Mouse (Mus musculus) embryonic facial prominence, embryonic 14.5 days (tissue): Measurements from ENCODE around the gene Ints5. TPM values are rescaled to one million over a fixed set of nuclear protein-coding genes. Genes with fewer than 3 reads are reported as not detected.

ENCODE experiments used
- ATAC-seq: fragments of 200-750 bp; cut with Nextera tagmentation; 2 replicates; pipeline ENCODE4 v1.8.0; 2017; ENCODE audit warnings: low read depth, moderate number of reproducible peaks, moderate TSS enrichment
- DNase-seq: peaks from one replicate; pipeline ENCODE4 v3.0.0-alpha.2; 2015; ENCODE audit warnings: low spot score
- H3K27ac ChIP-seq: fragments of 300-500 bp; sonication (generic); replicated peaks from 2 replicates; pipeline ENCODE4 v1.5.1; 2014; ENCODE audit warnings: low read depth, mild to moderate bottlenecking, low read length, moderate library complexity
- H3K27me3 ChIP-seq: fragments of 300-500 bp; sonication (generic); replicated peaks from 2 replicates; pipeline ENCODE4 v1.6.1; 2014; ENCODE audit warnings: low read length; ENCODE audit not compliant: control insufficient read depth, insufficient read depth
- H3K36me3 ChIP-seq: fragments of 300-500 bp; sonication (generic); 2 replicates; pipeline ENCODE4 v1.6.1; 2014; ENCODE audit warnings: low read length, mixed read lengths; ENCODE audit not compliant: control insufficient read depth, insufficient read depth
- H3K4me1 ChIP-seq: fragments of 300-500 bp; sonication (generic); 2 replicates; pipeline ENCODE4 v1.6.1; 2014; ENCODE audit warnings: antibody characterized with exemption, low read length; ENCODE audit not compliant: control insufficient read depth, insufficient read depth
- H3K4me2 ChIP-seq: fragments of 300-500 bp; sonication (generic); 2 replicates; pipeline ENCODE4 v1.6.1; 2014; ENCODE audit warnings: low read depth, mild to moderate bottlenecking, low read length, moderate library complexity, mixed read lengths
- H3K4me3 ChIP-seq: fragments of 300-500 bp; sonication (generic); 2 replicates; pipeline ENCODE4 v1.5.1; 2014; ENCODE audit warnings: low read depth, mild to moderate bottlenecking, low read length
- H3K9ac ChIP-seq: fragments of 300-500 bp; sonication (generic); 2 replicates; pipeline ENCODE4 v1.6.1; 2014; ENCODE audit warnings: low read depth, mild to moderate bottlenecking, low read length, moderate library complexity, mixed read lengths
- H3K9me3 ChIP-seq: fragments of 300-500 bp; sonication (generic); 2 replicates; pipeline ENCODE4 v1.6.1; 2016; ENCODE audit warnings: low read length; ENCODE audit not compliant: control insufficient read depth
- WGBS: fragments of 180-500 bp; shearing (Covaris S2); extraction: QIAGEN DNeasy Blood & Tissue Kit; methylation state at CpG from one replicate; pipeline ENCODE4 v1.1.7; 2014; 5-methylcytosine and 5-hydroxymethylcytosine counted together
- polyA plus RNA-seq: library from polyadenylated mRNA; unstranded; fragments of >200 nt; fragmentation: Nextera tagmentation; extraction: Ambion mirVana; gene quantifications from 2 replicates; pipeline ENCODE4 v1.2.1, GENCODE M21; 2014

Gene Ints5
- polyA plus RNA-seq, 1 experiment from 2014 or later = 34.8 TPM

DNA sequence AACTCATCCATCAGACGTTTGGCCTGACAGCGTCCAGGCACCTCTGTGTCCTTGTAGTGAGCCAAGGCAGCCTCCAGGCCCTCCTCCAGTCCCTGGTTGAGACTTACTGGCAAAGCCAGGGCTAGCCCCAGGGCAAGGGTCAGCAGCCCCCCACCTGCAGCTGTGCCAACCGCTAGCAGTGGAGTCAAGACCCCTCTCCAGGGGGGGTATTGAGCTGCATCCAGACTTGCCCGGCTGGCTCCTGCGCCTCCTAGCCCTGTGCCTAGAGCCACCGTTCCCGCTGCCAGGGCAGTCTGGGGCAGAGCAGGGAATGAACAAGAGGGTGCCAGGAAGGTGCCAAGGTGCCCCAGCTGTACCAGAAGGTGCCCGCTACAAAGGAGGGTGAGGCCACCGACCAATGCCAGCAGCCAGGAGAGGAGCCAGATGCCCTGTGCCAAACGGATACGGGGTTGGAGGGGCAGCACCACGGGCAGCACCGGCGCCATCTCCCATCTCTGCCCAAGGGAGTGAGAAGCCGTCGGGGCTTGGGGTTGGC lies 36.0 kb downstream of the Ints5 start:
- Histone ChIP-seq H3K4me1 (no peaks in the 10 kb centered on the region), H3K9me3 (no peaks in the 10 kb centered on the region), H3K4me2 (peak overlapping the region; percentile 78), H3K4me3 (peak overlapping the region; percentile 80), H3K27ac (no peak overlapping the region), H3K9ac (peak overlapping the region; percentile 86), H3K27me3 (no peaks in the 10 kb centered on the region), H3K36me3 (peaks cover 50% of the 10 kb centered on the region)
- no peak for DNase-seq
- 32% methylated on average over 7 of the region's 16 CpGs for WGBS
- peak; percentile 26; the same call in 1 of the 2 replicates for ATAC-seq

DNA sequence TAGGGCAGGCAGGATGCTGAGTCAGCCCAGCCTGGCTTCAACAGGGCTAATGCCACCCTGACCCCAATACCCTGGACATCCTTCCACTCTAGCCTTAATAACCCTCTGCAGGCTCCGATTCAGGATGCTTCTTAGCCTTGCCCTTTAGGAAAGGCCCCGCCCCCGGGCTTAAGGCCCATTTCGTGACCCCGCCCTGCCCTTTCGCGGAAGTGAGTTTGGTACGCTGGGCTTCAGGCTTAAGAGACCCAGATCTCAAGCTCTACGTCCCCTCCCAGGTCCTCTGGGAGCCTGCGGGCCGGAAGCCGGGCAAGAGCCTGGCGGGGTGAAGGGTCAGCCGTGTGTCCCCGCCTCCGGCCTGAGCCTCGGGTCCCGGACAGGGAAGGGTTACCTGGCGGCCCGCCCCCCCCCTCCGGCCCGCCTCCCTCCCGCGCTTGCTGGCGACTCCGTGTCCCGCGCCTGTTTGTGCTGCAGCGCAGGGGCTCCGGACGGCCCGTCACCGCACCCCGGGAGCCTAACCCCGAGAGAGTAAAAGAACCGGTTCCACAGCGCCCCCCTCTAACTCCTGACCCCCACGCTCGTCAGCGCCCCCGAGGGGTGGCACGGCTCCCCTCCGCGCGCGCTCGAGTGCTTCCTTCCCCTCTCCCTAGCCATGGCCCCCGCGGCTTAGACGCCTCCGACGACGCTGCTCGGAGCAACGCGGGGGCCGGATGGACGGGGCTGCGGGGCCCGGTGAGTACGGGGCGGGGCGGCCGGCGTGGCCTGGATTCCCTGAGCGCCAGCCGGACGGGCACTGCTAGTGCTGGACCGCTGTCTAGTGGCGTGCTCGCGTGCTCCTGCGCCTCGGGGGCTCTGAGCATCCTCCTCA lies 36.7 kb downstream of the Ints5 start, which contains the start of the genes Rom1 and Eml3:
TSS of gene Rom1 (minus strand) at position 133 of the 865 bp plus-strand sequence.
TSS of gene Eml3 (plus strand) at position 329 of the 865 bp plus-strand sequence.
- H3K27me3 ChIP-seq = no peaks in the 10 kb centered on the region
- peak within 1 kb of the TSS; percentile 78 for H3K4me2 ChIP-seq
- peak within 1 kb of the TSS; percentile 80 for H3K4me3 ChIP-seq
- peak within 1 kb of the TSS; percentile 86 for H3K9ac ChIP-seq
- no peaks in the 10 kb centered on the region for H3K9me3 ChIP-seq
- peak within 1 kb of the TSS; percentile 65 for H3K27ac ChIP-seq
- DNase-seq (peak; percentile 81), ATAC-seq (peak; percentile 78)
- WGBS = under 1% methylated on average over 29 of the region's 74 CpGs
- H3K4me1 ChIP-seq = no peaks in the 10 kb centered on the region
- peaks cover 57% of the 10 kb centered on the region for H3K36me3 ChIP-seq

DNA sequence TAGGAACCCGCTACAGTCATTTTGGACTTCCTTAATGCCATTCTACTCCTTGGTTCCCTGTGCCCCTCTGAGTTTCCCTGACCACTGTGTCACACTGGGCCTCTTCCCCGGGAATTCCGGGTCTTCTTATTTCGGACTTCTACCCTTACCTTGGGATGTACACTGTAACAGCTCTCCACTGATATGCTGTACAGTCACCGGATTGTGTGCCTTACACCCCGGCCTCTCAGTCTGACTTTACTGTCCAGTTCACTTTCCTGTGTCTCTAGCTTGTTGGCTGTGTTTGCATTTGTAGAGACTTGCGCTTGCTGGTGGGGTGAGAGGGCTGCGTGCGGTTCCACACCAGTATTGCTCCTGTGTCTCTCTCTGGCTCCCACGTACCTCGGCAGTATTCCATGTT lies 37.3 kb downstream of the Ints5 start:
- no peaks in the 10 kb centered on the region for H3K9me3 ChIP-seq
- H3K4me3 ChIP-seq = peak overlapping the region; percentile 80
- H3K27me3 ChIP-seq = no peaks in the 10 kb centered on the region
- peak overlapping the region; percentile 86 for H3K9ac ChIP-seq
- peak overlapping the region; percentile 65; the same call in 1 of the 2 replicates for H3K27ac ChIP-seq
- peak overlapping the region; percentile 78 for H3K4me2 ChIP-seq
- H3K4me1 ChIP-seq = no peaks in the 10 kb centered on the region
- H3K36me3 ChIP-seq = peaks cover 63% of the 10 kb centered on the region
- ATAC-seq (no peak), DNase-seq (no peak)
- 5% methylated on average over 11 of the region's 11 CpGs for WGBS

DNA sequence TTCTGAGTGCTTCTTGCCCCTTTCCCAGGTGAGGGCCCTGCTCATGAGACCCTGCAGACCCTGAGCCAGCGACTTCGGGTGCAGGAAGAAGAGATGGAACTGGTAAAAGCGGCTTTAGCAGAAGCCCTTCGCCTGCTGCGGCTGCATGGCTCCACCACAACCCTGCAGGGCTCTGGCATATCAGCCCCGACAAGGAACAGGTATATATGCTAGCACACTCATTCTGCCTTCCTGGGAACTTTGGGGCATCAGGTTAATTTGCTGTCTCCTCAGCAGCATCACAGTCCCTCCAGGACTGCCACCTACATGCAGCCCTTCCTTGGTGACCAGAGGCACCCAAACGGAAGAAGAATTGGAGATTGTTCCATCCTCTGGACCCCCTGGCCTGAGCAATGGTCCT lies 38.0 kb downstream of the Ints5 start:
- peak overlapping the region; percentile 80 for H3K4me3 ChIP-seq
- no peaks in the 10 kb centered on the region for H3K4me1 ChIP-seq
- no peak for DNase-seq
- peaks cover 63% of the 10 kb centered on the region for H3K36me3 ChIP-seq
- H3K27me3 ChIP-seq = no peaks in the 10 kb centered on the region
- no peaks in the 10 kb centered on the region for H3K9me3 ChIP-seq
- H3K27ac ChIP-seq = no peak overlapping the region
- no peak for ATAC-seq
- 73% methylated on average over 7 of the region's 7 CpGs for WGBS
- H3K9ac ChIP-seq = peak overlapping the region; percentile 86
- H3K4me2 ChIP-seq = peak overlapping the region; percentile 78

DNA sequence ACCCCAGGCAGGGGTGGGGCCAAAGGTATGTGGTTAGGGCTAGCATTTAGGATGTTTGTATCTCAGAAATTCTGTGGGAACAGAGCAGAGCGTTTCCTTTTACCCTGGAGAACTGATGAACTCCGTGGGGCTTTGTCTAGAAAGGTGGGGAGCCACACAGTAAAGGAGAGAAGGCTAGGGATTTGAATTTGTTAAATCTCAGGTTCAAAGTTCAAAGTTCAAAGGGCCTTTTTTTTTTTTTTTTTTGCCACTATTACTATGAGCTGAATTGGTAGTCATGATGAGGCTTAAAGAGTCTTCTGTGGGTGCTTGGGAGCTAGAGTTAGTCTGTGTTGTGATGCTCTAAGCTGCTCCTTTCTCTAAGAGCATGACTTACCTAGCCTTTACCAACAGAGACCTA lies 43.9 kb downstream of the Ints5 start:
- no peak overlapping the region for H3K27ac ChIP-seq
- no peaks in the 10 kb centered on the region for H3K27me3 ChIP-seq
- no peak overlapping the region for H3K9ac ChIP-seq
- H3K4me2 ChIP-seq = no peak overlapping the region
- H3K9me3 ChIP-seq = no peaks in the 10 kb centered on the region
- DNase-seq = no peak
- H3K4me3 ChIP-seq = no peak overlapping the region
- peaks cover 68% of the 10 kb centered on the region for H3K36me3 ChIP-seq
- peaks cover 7% of the 10 kb centered on the region; the same call in 1 of the 2 replicates for H3K4me1 ChIP-seq
- no peak for ATAC-seq
- WGBS = 89% methylated on average over 2 of the region's 2 CpGs

DNA sequence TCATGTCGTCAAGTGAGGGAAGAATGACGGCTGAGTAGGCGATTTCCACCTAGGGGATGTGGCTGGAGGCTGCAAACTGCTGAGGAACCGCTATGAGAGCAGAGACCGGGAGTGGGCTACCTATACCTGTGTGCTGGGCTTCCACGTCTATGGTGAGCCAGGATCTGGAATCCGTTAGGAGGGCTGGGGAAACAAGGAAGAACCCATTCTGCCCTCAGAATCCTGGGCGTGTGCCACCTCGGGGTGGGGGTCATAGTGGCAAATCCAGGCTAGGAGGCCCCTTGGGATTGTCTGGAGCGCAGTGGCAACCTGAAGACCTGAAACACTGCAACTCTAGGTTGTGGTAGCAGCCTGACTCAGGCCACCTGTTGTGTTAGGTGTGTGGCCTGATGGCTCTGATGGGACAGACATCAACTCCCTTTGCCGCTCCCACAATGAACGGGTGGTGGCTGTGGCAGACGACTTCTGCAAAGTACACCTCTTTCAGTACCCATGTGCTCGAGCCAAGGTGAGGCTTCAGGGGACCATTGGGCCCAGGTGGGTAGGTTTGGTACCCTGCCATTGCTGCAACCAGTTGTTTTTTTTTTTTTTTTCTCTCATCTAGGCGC lies 47.8 kb downstream of the Ints5 start:
- Histone ChIP-seq H3K4me3 (peak overlapping the region; percentile 97), H3K27ac (peak overlapping the region; percentile 98), H3K36me3 (peaks cover 63% of the 10 kb centered on the region), H3K9ac (peak overlapping the region; percentile 66; the same call in 1 of the 2 replicates), H3K27me3 (no peaks in the 10 kb centered on the region), H3K9me3 (no peaks in the 10 kb centered on the region), H3K4me2 (peak overlapping the region; percentile 61), H3K4me1 (peaks cover 27% of the 10 kb centered on the region; the same call in 1 of the 2 replicates)
- DNase-seq (no peak), ATAC-seq (no peak)
- 75% methylated on average over 14 of the region's 15 CpGs for WGBS

DNA sequence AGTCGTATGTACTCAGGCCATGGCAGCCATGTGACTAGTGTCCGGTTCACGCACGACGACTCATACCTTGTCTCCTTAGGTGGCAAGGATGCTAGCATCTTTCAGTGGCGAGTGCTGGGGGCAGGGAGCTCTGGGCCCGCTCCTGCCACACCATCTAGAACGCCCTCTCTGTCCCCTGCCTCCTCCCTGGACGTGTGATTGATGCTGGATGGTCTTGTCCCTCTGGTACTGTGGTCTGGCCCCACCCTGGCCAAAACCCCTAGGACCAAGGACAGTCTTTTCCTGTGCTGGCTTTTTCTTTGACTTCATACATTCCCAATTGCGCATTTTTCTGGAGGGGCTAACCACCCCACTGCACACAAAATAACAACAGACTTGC lies 48.3 kb downstream of the Ints5 start:
- H3K9ac ChIP-seq = peak overlapping the region; percentile 66
- WGBS = 41% methylated on average over 10 of the region's 10 CpGs
- DNase-seq (no peak), ATAC-seq (no peak; the same call in 1 of the 2 replicates)
- H3K9me3 ChIP-seq = no peaks in the 10 kb centered on the region
- no peaks in the 10 kb centered on the region for H3K27me3 ChIP-seq
- H3K4me3 ChIP-seq = peak overlapping the region; percentile 97
- H3K36me3 ChIP-seq = peaks cover 65% of the 10 kb centered on the region
- H3K27ac ChIP-seq = peak overlapping the region; percentile 98
- peaks cover 27% of the 10 kb centered on the region; the same call in 1 of the 2 replicates for H3K4me1 ChIP-seq
- peak overlapping the region; percentile 61 for H3K4me2 ChIP-seq

DNA sequence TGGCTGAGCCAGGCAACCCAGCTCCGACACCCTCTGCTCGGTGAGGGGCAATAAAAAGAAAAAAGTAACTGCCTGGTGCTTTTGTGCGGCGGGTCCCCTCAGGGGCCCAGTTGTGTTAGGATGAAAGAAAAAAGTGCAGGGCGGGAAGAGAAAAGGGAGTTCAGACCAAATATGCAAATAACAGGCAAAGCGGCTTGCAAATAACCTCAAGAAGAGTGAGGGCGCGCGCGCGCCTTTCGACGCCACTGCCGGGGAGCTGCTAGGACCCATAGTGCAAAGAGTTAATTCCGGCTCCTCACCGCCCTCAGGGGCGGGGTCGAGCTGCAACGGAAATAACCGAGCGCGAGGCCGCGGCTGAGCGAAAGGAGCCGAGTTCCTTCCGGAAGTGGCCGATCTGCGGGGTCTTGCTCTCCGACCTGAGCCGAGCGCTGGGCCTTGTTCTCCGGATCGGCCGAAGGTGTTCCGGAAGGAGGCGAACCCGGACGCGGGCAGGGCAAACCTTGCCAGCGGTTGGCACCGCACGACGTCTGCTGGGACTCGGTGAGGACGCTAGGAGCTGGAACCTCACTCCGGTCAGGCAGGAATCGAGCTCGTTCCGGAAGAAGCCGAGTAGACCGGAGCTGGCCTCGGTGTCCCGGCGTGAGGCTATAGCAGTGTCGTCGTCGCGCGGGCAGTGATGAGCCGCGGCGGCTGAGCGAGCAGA lies 48.9 kb downstream of the Ints5 start, which contains the start of gene Mta2:
TSS of gene Mta2 (plus strand) at position 361 of the 703 bp plus-strand sequence.
- Histone ChIP-seq H3K36me3 (peaks cover 65% of the 10 kb centered on the region), H3K4me1 (peaks cover 27% of the 10 kb centered on the region; the same call in 1 of the 2 replicates), H3K4me3 (peak within 1 kb of the TSS; percentile 97), H3K27me3 (no peaks in the 10 kb centered on the region), H3K27ac (peak within 1 kb of the TSS; percentile 98), H3K9me3 (no peaks in the 10 kb centered on the region), H3K4me2 (peak within 1 kb of the TSS; percentile 61), H3K9ac (peak within 1 kb of the TSS; percentile 99)
- under 1% methylated on average over 39 of the region's 64 CpGs for WGBS
- DNase-seq (peak; percentile 98), ATAC-seq (peak; percentile 95)
